Mouse (Mus musculus) kidney, embryonic 15.5 days (tissue): ENCODE results near the gene Pan2. TPM values are rescaled to one million over a fixed set of nuclear protein-coding genes. Genes with fewer than 3 reads are reported as not detected.

Source experiments
- ATAC-seq: fragments of 200-750 bp; cut with Nextera tagmentation; replicated peaks from 2 replicates; pipeline ENCODE4 v1.8.0; 2017; ENCODE audit warnings: moderate TSS enrichment; ENCODE audit not compliant: low FRiP score
- H3K27ac ChIP-seq: fragments of 300-500 bp; sonication (generic); 2 replicates; pipeline ENCODE4 v1.5.1; 2015; ENCODE audit warnings: mild to moderate bottlenecking, inconsistent platforms
- H3K27me3 ChIP-seq: fragments of 300-500 bp; sonication (generic); 2 replicates; pipeline ENCODE4 v1.6.1; 2015; ENCODE audit warnings: inconsistent platforms
- H3K36me3 ChIP-seq: fragments of 300-500 bp; sonication (generic); 2 replicates; pipeline ENCODE4 v1.6.1; 2015; ENCODE audit warnings: inconsistent platforms
- H3K4me1 ChIP-seq: fragments of 300-500 bp; sonication (generic); 2 replicates; pipeline ENCODE4 v1.6.1; 2015; ENCODE audit warnings: inconsistent platforms
- H3K4me2 ChIP-seq: fragments of 300-500 bp; sonication (generic); 2 replicates; pipeline ENCODE4 v1.6.1; 2015; ENCODE audit warnings: moderate library complexity, mild to moderate bottlenecking, inconsistent platforms
- H3K4me3 ChIP-seq: fragments of 300-500 bp; sonication (generic); replicated peaks from 2 replicates; pipeline ENCODE4 v1.5.1; 2015; ENCODE audit warnings: mild to moderate bottlenecking, inconsistent platforms
- H3K9ac ChIP-seq: fragments of 300-500 bp; sonication (generic); 2 replicates; pipeline ENCODE4 v1.6.1; 2015; ENCODE audit warnings: mild to moderate bottlenecking, inconsistent platforms
- H3K9me3 ChIP-seq: fragments of 300-500 bp; sonication (generic); replicated peaks from 2 replicates; pipeline ENCODE4 v1.6.1; 2016; ENCODE audit warnings: inconsistent platforms
- WGBS: fragments of 180-500 bp; shearing (Covaris S2); methylation state at CpG from one replicate; pipeline ENCODE4 v1.1.7; 2015; ENCODE audit warnings: mixed read lengths; 5-methylcytosine and 5-hydroxymethylcytosine counted together
- polyA plus RNA-seq: library from polyadenylated mRNA; unstranded; fragments of >200 nt; fragmentation: Nextera tagmentation; extraction: Ambion mirVana; gene quantifications from 2 replicates; pipeline ENCODE4 v1.2.1, GENCODE M21; 2015

Pan2 gene
- polyA plus RNA-seq, 1 experiment from 2014 or later: 41.7 TPM

GRCm38 (mm10) chr10:128340257-128340656 is 37.1 kb downstream of the Pan2 start:
- Histone ChIP-seq H3K27me3 (no peaks in the 10 kb centered on the region), H3K4me3 (no peak overlapping the region), H3K4me2 (no peak overlapping the region), H3K27ac (no peak overlapping the region), H3K4me1 (peaks cover 52% of the 10 kb centered on the region), H3K9me3 (no peaks in the 10 kb centered on the region), H3K36me3 (peaks cover 11% of the 10 kb centered on the region), H3K9ac (no peak overlapping the region)
- ATAC-seq: no peak
- 79% methylated on average over 2 of the region's 2 CpGs for WGBS

- Histone ChIP-seq H3K4me3 (no peak overlapping the region), H3K27ac (no peak overlapping the region), H3K4me2 (no peak overlapping the region), H3K27me3 (no peaks in the 10 kb centered on the region), H3K9me3 (no peaks in the 10 kb centered on the region), H3K9ac (no peak overlapping the region), H3K4me1 (peaks cover 35% of the 10 kb centered on the region), H3K36me3 (peaks cover 14% of the 10 kb centered on the region)
- ATAC-seq: no peak
- WGBS: 92% methylated on average over 1 of the region's 1 CpGs
These were observed 40.3 kb downstream of the Pan2 start for GRCm38 (mm10) chr10:128343436-128343835.

- H3K27ac ChIP-seq: peak overlapping the region; percentile 83
- 33% methylated on average over 7 of the region's 7 CpGs for WGBS
- peaks cover 15% of the 10 kb centered on the region for H3K36me3 ChIP-seq
- H3K9ac ChIP-seq: no peak overlapping the region
- peak overlapping the region; percentile 14 for H3K4me2 ChIP-seq
- H3K9me3 ChIP-seq: no peaks in the 10 kb centered on the region
- no peaks in the 10 kb centered on the region for H3K27me3 ChIP-seq
- H3K4me3 ChIP-seq: no peak overlapping the region
- peak; percentile 49; the same call in 1 of the 2 replicates for ATAC-seq
- peaks cover 23% of the 10 kb centered on the region for H3K4me1 ChIP-seq
These were observed 41.6 kb downstream of the Pan2 start for GRCm38 (mm10) chr10:128344568-128345275.

- Histone ChIP-seq H3K27ac (no peak overlapping the region), H3K4me3 (no peak overlapping the region), H3K36me3 (peaks cover 37% of the 10 kb centered on the region), H3K4me2 (no peak overlapping the region), H3K27me3 (no peaks in the 10 kb centered on the region), H3K4me1 (peaks cover 16% of the 10 kb centered on the region), H3K9me3 (no peaks in the 10 kb centered on the region), H3K9ac (no peak overlapping the region)
- ATAC-seq: no peak
- 86% methylated on average over 8 of the region's 8 CpGs for WGBS
These were observed 44.4 kb downstream of the Pan2 start for GRCm38 (mm10) chr10:128347541-128347940.

- ATAC-seq: no peak
These were observed 55.7 kb downstream of the Pan2 start for GRCm38 (mm10) chr10:128358796-128359195.

GRCm38 (mm10) chr10:128359226-128359625 is 56.1 kb downstream of the Pan2 start:
- WGBS: 89% methylated on average over 6 of the region's 6 CpGs
- Histone ChIP-seq H3K36me3 (peaks cover 97% of the 10 kb centered on the region), H3K9me3 (no peaks in the 10 kb centered on the region), H3K27me3 (no peaks in the 10 kb centered on the region), H3K27ac (no peak overlapping the region), H3K4me1 (no peaks in the 10 kb centered on the region), H3K9ac (no peak overlapping the region), H3K4me2 (no peak overlapping the region), H3K4me3 (no peak overlapping the region)
- no peak for ATAC-seq

More at GRCm38 (mm10) chr10:128358796-128359195, 55.7 kb downstream of the Pan2 start:
- 51% methylated on average over 2 of the region's 2 CpGs for WGBS
- H3K4me2 ChIP-seq: no peak overlapping the region
- H3K4me3 ChIP-seq: no peak overlapping the region
- H3K27me3 ChIP-seq: no peaks in the 10 kb centered on the region
- no peak overlapping the region for H3K27ac ChIP-seq
- peaks cover 98% of the 10 kb centered on the region for H3K36me3 ChIP-seq
- no peaks in the 10 kb centered on the region for H3K4me1 ChIP-seq
- no peak overlapping the region for H3K9ac ChIP-seq
- no peaks in the 10 kb centered on the region for H3K9me3 ChIP-seq

GRCm38 (mm10) chr10:128361836-128362235 is 58.7 kb downstream of the Pan2 start:
- H3K36me3 ChIP-seq: peaks cover 91% of the 10 kb centered on the region
- 87% methylated on average over 6 of the region's 6 CpGs for WGBS

GRCm38 (mm10) chr10:128362568-128362967 is 59.4 kb downstream of the Pan2 start:
- WGBS: 49% methylated on average over 3 of the region's 3 CpGs
- Histone ChIP-seq H3K4me1 (peaks cover 2% of the 10 kb centered on the region), H3K4me2 (no peak overlapping the region), H3K9me3 (no peaks in the 10 kb centered on the region), H3K36me3 (peaks cover 84% of the 10 kb centered on the region), H3K27ac (no peak overlapping the region), H3K27me3 (no peaks in the 10 kb centered on the region), H3K4me3 (no peak overlapping the region), H3K9ac (no peak overlapping the region)
- ATAC-seq: 0 out of 2 replicates have a peak, but pooled peaks have one; percentile 19

More at GRCm38 (mm10) chr10:128361836-128362235, 58.7 kb downstream of the Pan2 start:
- Histone ChIP-seq H3K4me2 (no peak overlapping the region), H3K4me3 (no peak overlapping the region), H3K4me1 (no peaks in the 10 kb centered on the region), H3K27ac (no peak overlapping the region), H3K9ac (no peak overlapping the region), H3K27me3 (no peaks in the 10 kb centered on the region), H3K9me3 (no peaks in the 10 kb centered on the region)
- no peak for ATAC-seq

GRCm38 (mm10) chr10:128367899-128368401 is 64.8 kb downstream of the Pan2 start:
- peak overlapping the region; percentile 88 for H3K4me2 ChIP-seq
- ATAC-seq: no peak
- peak overlapping the region; percentile 73 for H3K4me3 ChIP-seq
- H3K4me1 ChIP-seq: peaks cover 18% of the 10 kb centered on the region
- H3K27me3 ChIP-seq: no peaks in the 10 kb centered on the region
- peak overlapping the region; percentile 92 for H3K27ac ChIP-seq
- H3K9me3 ChIP-seq: no peaks in the 10 kb centered on the region
- peak overlapping the region; percentile 61 for H3K9ac ChIP-seq
- peaks cover 30% of the 10 kb centered on the region for H3K36me3 ChIP-seq
- WGBS: 20% methylated on average over 19 of the region's 19 CpGs

GRCm38 (mm10) chr10:128368402-128369217 is 65.5 kb downstream of the Pan2 start, which contains the start of gene Coq10a:
Gene Coq10a (minus strand): TSS chr10:128368997.
- ATAC-seq: peak; percentile 97
- peak within 1 kb of the TSS; percentile 88 for H3K4me2 ChIP-seq
- H3K27ac ChIP-seq: peak within 1 kb of the TSS; percentile 92
- peaks cover 18% of the 10 kb centered on the region for H3K4me1 ChIP-seq
- peak within 1 kb of the TSS; percentile 61 for H3K9ac ChIP-seq
- no peaks in the 10 kb centered on the region for H3K9me3 ChIP-seq
- WGBS: under 1% methylated on average over 75 of the region's 87 CpGs
- peaks cover 23% of the 10 kb centered on the region for H3K36me3 ChIP-seq
- H3K4me3 ChIP-seq: peak within 1 kb of the TSS; percentile 73
- no peaks in the 10 kb centered on the region for H3K27me3 ChIP-seq

- ATAC-seq: no peak
- Histone ChIP-seq H3K9me3 (no peaks in the 10 kb centered on the region), H3K4me3 (peak overlapping the region; percentile 73), H3K27me3 (no peaks in the 10 kb centered on the region), H3K9ac (peak overlapping the region; percentile 61), H3K36me3 (peaks cover 18% of the 10 kb centered on the region), H3K27ac (peak overlapping the region; percentile 92), H3K4me1 (peaks cover 18% of the 10 kb centered on the region), H3K4me2 (peak overlapping the region; percentile 88)
- WGBS: 3% methylated on average over 9 of the region's 9 CpGs
These were observed 66.0 kb downstream of the Pan2 start for GRCm38 (mm10) chr10:128369218-128369543.

- H3K4me3 ChIP-seq: peak overlapping the region; percentile 73
- H3K4me1 ChIP-seq: peaks cover 18% of the 10 kb centered on the region
- H3K4me2 ChIP-seq: peak overlapping the region; percentile 88
- peak overlapping the region; percentile 61; the same call in 1 of the 2 replicates for H3K9ac ChIP-seq
- peaks cover 14% of the 10 kb centered on the region for H3K36me3 ChIP-seq
- no peak for ATAC-seq
- H3K27ac ChIP-seq: peak overlapping the region; percentile 92
- H3K27me3 ChIP-seq: no peaks in the 10 kb centered on the region
- WGBS: 81% methylated on average over 6 of the region's 6 CpGs
- no peaks in the 10 kb centered on the region for H3K9me3 ChIP-seq
These were observed 66.5 kb downstream of the Pan2 start for GRCm38 (mm10) chr10:128369599-128369998.
